Mouse (Mus musculus): ENCODE measurements around the gene Sh3rf1.

Sh3rf1 gene

DNA sequence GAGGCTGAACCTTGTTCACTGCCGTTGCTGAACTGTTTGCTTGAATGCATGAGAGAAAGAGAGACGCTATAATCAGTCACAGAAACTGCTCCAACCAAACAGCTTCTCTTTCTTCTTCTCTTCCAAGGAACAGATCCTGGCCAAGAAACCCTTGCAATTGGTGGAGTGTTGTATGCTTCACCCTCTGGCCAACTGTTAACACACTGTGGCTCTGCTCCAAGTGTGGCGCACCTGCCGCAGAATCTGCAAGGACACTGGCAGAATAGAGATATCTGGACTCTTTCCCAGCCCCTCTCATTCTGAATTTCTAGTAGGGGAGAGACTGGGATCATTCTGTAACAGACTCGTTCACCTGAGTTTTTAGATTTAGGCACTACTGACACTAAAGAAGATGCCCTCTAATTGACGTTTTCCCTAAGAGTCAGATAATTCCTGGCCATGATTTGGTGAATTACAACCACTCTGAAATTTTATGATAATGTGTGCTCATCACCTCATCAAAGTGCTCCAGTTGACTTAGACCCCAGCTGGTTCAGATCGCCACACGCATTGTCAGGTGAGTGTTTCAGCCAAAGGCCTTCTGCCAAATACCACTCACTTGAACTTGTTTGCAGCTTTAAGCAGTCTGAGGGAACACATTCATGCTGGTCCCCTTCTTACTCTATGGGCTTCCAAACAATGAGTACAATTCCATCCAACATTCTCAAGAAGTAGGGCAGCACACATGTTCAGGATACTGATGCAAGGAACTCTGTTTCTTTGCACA lies 204.4 kb downstream of the Sh3rf1 start:
- no peak for DNase-seq

DNA sequence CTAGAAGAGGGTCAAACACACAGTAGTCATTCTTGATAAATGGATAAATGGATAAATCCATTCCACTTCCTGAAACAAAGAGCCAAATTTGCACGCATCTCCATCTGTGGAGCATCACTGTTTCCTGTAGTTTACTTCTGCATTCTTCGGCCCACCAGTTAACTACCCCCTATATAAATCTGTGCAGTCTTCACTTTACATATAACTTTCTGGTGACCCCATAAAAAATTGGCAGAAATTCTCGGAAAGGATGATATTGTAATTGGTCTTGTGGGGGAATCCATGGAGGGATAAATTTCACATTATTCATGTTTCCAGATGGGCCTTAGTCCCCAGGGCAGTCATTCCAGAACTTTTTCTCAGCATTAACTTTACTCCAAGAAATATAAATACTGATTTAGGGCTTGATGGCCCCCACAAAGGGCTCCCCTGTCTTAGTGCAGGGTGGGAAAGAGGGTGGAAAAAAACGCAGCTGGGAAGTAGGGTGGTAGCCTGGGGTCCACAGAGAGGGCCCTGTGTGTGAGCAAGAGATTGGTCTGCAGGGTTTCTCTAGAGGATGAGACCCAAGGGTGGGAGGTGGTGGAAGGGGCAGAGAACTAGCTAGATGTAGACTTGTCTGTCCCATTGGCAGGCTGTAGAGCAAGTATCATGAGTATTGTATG lies 205.3 kb downstream of the Sh3rf1 start:
- DNase-seq: no peak

DNA sequence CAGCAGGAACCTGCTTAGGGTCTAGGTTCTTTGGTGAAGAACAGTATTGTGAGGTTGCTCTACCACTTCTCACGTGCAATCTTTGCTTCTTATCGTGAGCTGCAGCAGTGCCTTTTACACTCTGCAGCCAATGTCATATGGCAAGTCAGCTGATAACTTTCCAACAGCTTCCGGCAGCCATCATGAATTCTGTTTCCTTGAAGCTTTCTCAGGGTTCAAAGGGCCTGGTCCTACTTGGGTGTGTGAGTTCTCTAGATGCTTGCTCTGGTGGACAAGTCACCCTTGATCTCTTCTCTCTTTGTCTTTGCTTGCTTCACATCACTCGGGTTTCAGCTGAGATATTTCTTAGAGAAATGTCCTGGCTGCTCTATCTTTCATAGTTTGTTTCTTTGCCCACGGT lies 211.8 kb downstream of the Sh3rf1 start:
- no peak for DNase-seq

DNA sequence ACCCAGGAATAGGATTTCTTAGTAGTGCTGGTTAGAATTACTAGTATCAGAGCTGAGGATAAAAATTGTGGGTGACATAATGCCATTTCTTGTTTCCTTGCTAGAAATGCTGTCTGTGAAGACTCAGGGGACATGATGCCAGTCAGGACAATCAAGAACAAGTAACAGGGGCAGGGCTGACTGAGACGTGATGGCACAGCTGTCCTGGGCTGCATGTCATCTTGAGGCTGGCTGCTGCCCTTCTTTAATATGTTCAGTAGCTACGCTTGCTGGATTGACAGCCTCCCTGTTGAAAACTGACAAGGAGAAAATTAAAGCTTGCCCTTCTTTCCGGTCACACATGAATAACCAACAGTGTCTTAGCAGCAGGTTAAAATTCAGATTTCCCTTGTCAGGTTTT lies 212.5 kb downstream of the Sh3rf1 start:
- no peak for DNase-seq

DNA sequence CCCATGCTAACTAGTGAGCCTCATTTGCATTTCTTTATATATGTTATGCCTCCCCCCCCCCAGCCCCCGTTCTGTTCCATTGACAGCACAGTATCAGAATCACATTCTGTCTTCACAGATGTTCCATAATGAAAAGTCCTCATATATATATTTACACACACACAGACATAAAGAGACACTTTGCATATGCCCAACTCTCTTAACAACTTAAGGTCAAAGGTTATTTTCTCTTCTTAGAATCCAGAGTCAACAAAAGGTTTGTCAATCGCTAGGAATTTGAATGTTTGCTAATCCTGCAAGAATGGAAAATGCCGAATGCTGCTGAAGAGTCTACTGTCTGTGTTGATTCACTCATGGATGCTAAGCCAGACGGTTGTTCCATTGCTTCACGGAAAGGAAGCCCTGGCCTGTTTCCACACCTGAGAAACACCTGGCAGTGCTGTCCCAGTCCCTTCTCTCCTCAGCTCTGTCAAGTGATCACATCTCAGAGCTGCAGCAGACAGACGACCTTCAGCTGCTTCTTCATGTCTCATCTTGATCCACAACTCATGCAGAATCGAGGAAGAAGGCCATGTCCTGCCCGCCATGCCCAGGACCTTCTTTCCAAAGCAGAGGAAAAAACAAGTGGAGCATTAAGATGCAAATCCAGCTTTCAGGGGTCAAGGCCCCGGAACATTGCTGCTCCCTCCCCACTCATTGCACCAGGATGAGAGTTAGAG lies 213.1 kb downstream of the Sh3rf1 start:
- DNase-seq: no peak

DNA sequence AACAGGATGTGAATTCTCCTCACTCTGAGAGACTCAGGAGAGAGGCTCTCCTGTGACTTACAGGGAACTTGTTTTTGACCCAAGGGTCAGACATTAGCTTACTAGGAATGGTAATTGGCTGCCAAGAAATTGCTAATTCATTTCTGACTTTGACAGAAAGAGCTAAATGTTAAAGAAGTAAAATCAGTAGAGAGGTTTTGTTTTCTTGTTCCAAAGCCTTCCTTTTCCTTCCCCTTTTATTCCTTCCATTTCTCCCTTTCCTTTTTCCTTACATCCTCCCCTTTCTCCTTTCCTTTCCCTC lies 213.6 kb downstream of the Sh3rf1 start:
- DNase-seq: no peak

DNA sequence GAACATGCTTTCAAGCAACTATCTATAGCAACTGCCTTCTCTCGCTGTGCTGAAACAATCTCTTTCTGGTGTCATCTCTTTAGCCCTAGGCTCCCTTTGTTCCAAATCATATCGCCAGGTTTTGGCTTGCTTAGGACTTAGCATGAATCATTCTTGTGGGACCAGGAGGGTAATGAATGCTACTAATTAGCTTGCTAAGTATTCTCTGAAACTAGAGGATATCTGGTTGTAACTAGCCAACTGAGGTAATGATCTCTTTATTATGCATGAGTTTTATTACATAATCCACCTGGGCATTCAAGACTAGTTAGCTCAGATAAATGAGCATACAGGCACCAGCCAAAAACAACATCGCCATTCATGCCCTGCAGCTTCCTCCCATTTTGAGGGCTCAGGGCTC lies 219.3 kb downstream of the Sh3rf1 start:
- no peak for DNase-seq

DNA sequence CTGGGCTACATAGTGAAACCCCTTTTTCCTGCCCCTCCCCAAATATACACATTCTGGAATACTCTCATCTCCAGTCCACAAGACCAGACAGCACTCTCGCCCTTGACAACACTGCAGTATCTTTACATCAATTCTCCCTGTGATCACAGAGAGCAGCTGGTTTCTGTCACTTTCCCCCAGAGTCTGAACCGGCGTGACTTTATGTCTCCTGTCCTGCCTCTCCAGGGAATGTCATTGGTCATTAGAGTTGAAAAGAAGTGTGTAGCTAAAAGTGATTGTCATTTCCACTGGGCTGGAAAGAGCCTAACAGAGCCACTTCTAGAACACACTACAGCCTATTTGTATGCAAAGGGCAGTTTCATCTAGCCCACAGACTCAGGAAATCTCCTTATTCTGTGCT lies 220.7 kb downstream of the Sh3rf1 start:
- DNase-seq: no peak
